Mouse (Mus musculus): ENCODE results near the gene Prss8. TPM values are rescaled to one million over a fixed set of nuclear protein-coding genes. Genes with fewer than 3 reads are reported as not detected.
"Not testable (repeated sequence)": the region's sequence is repeated elsewhere in the genome, so short reads cannot be mapped to it uniquely, and the experiment has no call there.

Prss8 gene
- polyA plus RNA-seq, 1 experiment, result not detected

GRCm38 (mm10) chr7:127901772-127902171 is 28.1 kb downstream of the Prss8 start:
- 78% methylated on average over 2 of the region's 2 CpGs for WGBS
- no peak for TF ChIP-seq POLR2A (IDR thresholded peaks at IDR 0.05; ENCODE audit: insufficient read depth, low read depth, low read length)
- TF ChIP-seq CTCF (IDR thresholded peaks at IDR 0.05; ENCODE audit: insufficient read depth, low read depth, low read length), result no peak
- Histone ChIP-seq H3K27ac (ENCODE audit: insufficient read depth, low read depth, low read length) (no peak overlapping the region), H3K4me1 (ENCODE audit: control insufficient read depth, insufficient read depth, low read length) (peaks cover 12% of the 10 kb centered on the region), H3K4me3 (ENCODE audit: insufficient read depth, low read depth, low read length) (no peak overlapping the region)

GRCm38 (mm10) chr7:127899997-127900396 is 29.9 kb downstream of the Prss8 start:
- WGBS, result 45% methylated on average over 7 of the region's 7 CpGs
- Histone ChIP-seq H3K4me3 (ENCODE audit: insufficient read depth, low read depth, low read length) (no peak overlapping the region), H3K27ac (ENCODE audit: insufficient read depth, low read depth, low read length) (no peak overlapping the region)

DNA sequence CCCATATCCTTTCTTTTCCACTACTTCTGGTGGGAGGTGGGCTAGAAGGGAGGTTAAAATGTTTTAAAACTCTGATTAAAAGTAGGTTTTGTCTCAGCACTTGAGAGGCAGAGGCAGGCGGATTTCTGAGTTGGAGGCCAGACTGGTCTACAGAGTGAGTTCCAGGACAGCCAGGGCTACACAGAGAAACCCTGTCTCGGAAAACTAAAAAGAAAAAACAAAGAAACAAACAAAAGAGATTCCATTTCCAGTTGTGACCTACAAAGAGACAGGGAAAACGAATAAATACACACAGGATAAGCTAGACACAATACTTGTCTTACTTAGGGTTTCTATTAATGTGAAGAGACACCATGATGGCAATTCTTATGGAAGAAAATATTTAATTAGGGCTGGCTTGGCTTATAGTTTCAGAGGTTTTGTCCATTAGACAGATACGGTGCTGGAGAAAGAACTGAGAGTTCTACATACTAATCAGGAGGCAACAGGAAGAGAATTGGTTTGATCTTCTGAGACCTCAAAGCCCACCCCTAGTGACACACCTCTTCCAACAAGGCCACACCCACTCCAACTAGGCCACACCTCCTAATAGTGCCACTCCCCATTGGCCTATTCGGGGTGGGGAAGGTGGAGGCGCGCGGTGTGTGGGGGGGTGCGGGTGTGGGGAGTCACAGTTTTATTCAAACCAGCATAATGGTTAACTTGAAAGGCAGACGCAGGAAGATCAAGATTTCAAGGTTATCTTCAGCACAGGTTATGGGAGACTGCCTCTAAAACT is 31.5 kb downstream of the Prss8 start:
- Histone ChIP-seq H3K27ac (ENCODE audit: insufficient read depth, low read depth, low read length) (no peak overlapping the region), H3K4me1 (ENCODE audit: control insufficient read depth, insufficient read depth, low read length) (peaks cover 6% of the 10 kb centered on the region), H3K4me3 (ENCODE audit: insufficient read depth, low read depth, low read length) (no peak overlapping the region)
- WGBS, result 37% methylated on average over 10 of the region's 10 CpGs
- no peak for TF ChIP-seq POLR2A (IDR thresholded peaks at IDR 0.05; ENCODE audit: insufficient read depth, low read depth, low read length)
- TF ChIP-seq CTCF (IDR thresholded peaks at IDR 0.05; ENCODE audit: insufficient read depth, low read depth, low read length), result no peak

More at GRCm38 (mm10) chr7:127899997-127900396, 29.9 kb downstream of the Prss8 start:
- no peak for TF ChIP-seq CTCF (IDR thresholded peaks at IDR 0.05; ENCODE audit: insufficient read depth, low read depth, low read length)
- no peak for TF ChIP-seq POLR2A (IDR thresholded peaks at IDR 0.05; ENCODE audit: insufficient read depth, low read depth, low read length)
- peaks cover 8% of the 10 kb centered on the region for H3K4me1 ChIP-seq (ENCODE audit: control insufficient read depth, insufficient read depth, low read length)

DNA sequence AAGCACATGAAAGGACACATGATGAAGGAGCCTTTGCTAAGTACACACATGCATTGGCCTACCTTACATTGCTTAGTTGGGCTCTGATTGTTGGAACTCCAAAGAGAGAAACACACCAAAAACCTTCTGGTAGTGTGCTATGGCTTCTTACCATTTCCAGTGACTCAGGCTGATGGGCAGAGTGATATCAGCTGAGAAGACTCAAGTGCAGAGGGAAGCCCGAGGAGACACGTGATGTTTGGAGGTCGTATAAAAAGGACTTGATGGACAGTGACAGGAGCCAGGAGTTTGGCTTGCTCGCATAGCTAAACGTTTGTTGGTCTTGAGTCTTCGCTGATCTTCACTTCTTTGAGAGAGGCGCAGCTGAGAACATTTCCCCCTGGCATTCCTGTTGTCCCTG is 32.4 kb downstream of the Prss8 start:
- 85% methylated on average over 7 of the region's 7 CpGs for WGBS

GRCm38 (mm10) chr7:127896384-127896783 is 33.5 kb downstream of the Prss8 start:
- TF ChIP-seq POLR2A (IDR thresholded peaks at IDR 0.05; ENCODE audit: insufficient read depth, low read depth, low read length), result no peak
- no peak for TF ChIP-seq CTCF (IDR thresholded peaks at IDR 0.05; ENCODE audit: insufficient read depth, low read depth, low read length)
- no peak overlapping the region for H3K27ac ChIP-seq (ENCODE audit: insufficient read depth, low read depth, low read length)
- H3K4me3 ChIP-seq (ENCODE audit: insufficient read depth, low read depth, low read length), result no peak overlapping the region
- WGBS, result 55% methylated on average over 13 of the region's 13 CpGs
- peaks cover 6% of the 10 kb centered on the region for H3K4me1 ChIP-seq (ENCODE audit: control insufficient read depth, insufficient read depth, low read length)

More for the DNA sequence above, 32.4 kb downstream of the Prss8 start:
- Histone ChIP-seq H3K4me1 (ENCODE audit: control insufficient read depth, insufficient read depth, low read length) (peaks cover 6% of the 10 kb centered on the region), H3K4me3 (ENCODE audit: insufficient read depth, low read depth, low read length) (no peak overlapping the region), H3K27ac (ENCODE audit: insufficient read depth, low read depth, low read length) (no peak overlapping the region)
- TF ChIP-seq POLR2A (IDR thresholded peaks at IDR 0.05; ENCODE audit: insufficient read depth, low read depth, low read length) (no peak), CTCF (IDR thresholded peaks at IDR 0.05; ENCODE audit: insufficient read depth, low read depth, low read length) (no peak)

- not testable (repeated sequence) for H3K4me1 ChIP-seq (ENCODE audit: control insufficient read depth, insufficient read depth, low read length); H3K27ac ChIP-seq (ENCODE audit: insufficient read depth, low read depth, low read length); H3K4me3 ChIP-seq (ENCODE audit: insufficient read depth, low read depth, low read length)
- WGBS, result 67% methylated on average over 7 of the region's 7 CpGs
Measured at GRCm38 (mm10) chr7:127895891-127896290, 34.0 kb downstream of the Prss8 start.

DNA sequence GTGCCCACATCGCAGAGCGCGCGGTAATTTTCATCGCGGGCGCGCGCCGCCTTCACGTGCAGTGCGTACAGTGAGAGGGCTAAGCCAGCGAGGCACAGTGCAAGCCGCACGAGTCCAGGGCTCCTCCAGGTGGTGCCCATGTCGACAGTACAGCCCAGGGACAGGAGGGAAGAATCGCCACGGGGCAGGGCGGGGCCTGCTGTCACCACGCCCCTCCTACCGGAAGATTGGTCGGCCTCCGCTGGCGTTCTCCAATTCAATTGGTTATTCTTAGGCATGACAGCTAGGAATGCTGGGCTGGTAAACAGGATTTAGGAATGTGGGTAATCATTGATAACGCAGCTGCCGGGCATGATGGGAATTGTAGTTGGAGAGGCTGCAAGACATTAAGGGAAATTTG is 34.5 kb downstream of the Prss8 start, which contains the start of the genes Gm21974 and Vkorc1:
TSS of gene Gm21974 (minus strand) at position 13 of the 400 bp plus-strand sequence.
TSS of gene Vkorc1 (minus strand) at position 176 of the 400 bp plus-strand sequence.
- peak; percentile 53; the same call in 1 of the 2 replicates for TF ChIP-seq POLR2A (IDR thresholded peaks at IDR 0.05; ENCODE audit: insufficient read depth, low read depth, low read length)
- TF ChIP-seq CTCF (IDR thresholded peaks at IDR 0.05; ENCODE audit: insufficient read depth, low read depth, low read length), result no peak
- H3K4me3 ChIP-seq (ENCODE audit: insufficient read depth, low read depth, low read length), result peak within 1 kb of the TSS; percentile 86
- H3K4me1 ChIP-seq (ENCODE audit: control insufficient read depth, insufficient read depth, low read length), result peaks cover 6% of the 10 kb centered on the region
- no peak within 1 kb of the TSS for H3K27ac ChIP-seq (ENCODE audit: insufficient read depth, low read depth, low read length)
- under 1% methylated on average over 26 of the region's 26 CpGs for WGBS

GRCm38 (mm10) chr7:127894480-127894879 is 35.4 kb downstream of the Prss8 start:
- TF ChIP-seq POLR2A (IDR thresholded peaks at IDR 0.05; ENCODE audit: insufficient read depth, low read depth, low read length) (no peak), CTCF (IDR thresholded peaks at IDR 0.05; ENCODE audit: insufficient read depth, low read depth, low read length) (no peak)
- Histone ChIP-seq H3K4me1 (ENCODE audit: control insufficient read depth, insufficient read depth, low read length) (peaks cover 6% of the 10 kb centered on the region), H3K4me3 (ENCODE audit: insufficient read depth, low read depth, low read length) (0 out of 2 replicates have a peak overlapping the region, but pooled peaks have one; percentile 86), H3K27ac (ENCODE audit: insufficient read depth, low read depth, low read length) (no peak overlapping the region)
- WGBS, result 82% methylated on average over 5 of the region's 5 CpGs

GRCm38 (mm10) chr7:127890798-127891197 is 39.1 kb downstream of the Prss8 start, which contains the start of gene Prss53:
Gene Prss53, minus strand, starts transcription at chr7:127890970.
- Histone ChIP-seq H3K4me1 (ENCODE audit: control insufficient read depth, insufficient read depth, low read length) (peaks cover 8% of the 10 kb centered on the region), H3K4me3 (ENCODE audit: insufficient read depth, low read depth, low read length) (no peak within 1 kb of the TSS), H3K27ac (ENCODE audit: insufficient read depth, low read depth, low read length) (no peak within 1 kb of the TSS)
- 34% methylated on average over 4 of the region's 4 CpGs for WGBS
- TF ChIP-seq CTCF (IDR thresholded peaks at IDR 0.05; ENCODE audit: insufficient read depth, low read depth, low read length) (no peak), POLR2A (IDR thresholded peaks at IDR 0.05; ENCODE audit: insufficient read depth, low read depth, low read length) (no peak)
